Mouse (Mus musculus): Measurements from ENCODE around the gene Kif1bp. TPM values are rescaled to one million over a fixed set of nuclear protein-coding genes. Genes with fewer than 3 reads are reported as not detected.

Kif1bp gene
- polyA plus RNA-seq, 1 experiment from 2014 or later = 36.5 TPM

DNA sequence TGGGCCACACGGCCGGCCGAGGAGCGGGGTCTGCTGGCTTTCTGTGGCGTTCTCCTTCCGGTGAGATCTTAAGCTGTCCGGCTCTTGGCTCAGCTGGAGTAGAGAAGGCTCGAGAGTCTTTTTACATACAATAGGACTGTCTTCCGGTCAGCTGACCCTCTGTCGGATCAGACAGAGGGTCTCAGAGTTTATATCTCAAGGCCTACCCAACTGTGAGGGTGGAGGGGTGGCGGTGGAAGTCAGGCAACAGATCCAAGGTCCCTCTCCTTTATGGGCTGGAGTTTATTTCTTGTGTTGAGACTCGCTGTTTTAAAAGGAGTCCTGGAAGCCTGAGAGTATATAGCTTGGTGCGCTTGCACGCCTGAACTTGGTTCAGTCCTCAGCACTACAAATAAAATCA lies 50.9 kb downstream of the Kif1bp start, which contains the start of gene Srgn:
Gene Srgn, minus strand, starts transcription at position 101 of the 400 bp plus-strand sequence.
- no peaks in the 10 kb centered on the region for H3K27me3 ChIP-seq
- H3K4me2 ChIP-seq = peak within 1 kb of the TSS; percentile 6; the same call in 1 of the 2 replicates
- peak within 1 kb of the TSS; percentile 5; the same call in 1 of the 2 replicates for H3K4me3 ChIP-seq
- H3K4me1 ChIP-seq = no peaks in the 10 kb centered on the region
- H3K36me3 ChIP-seq = no peaks in the 10 kb centered on the region
- WGBS = 81% methylated on average over 14 of the region's 14 CpGs
- no peak within 1 kb of the TSS for H3K27ac ChIP-seq
- H3K9me3 ChIP-seq = no peaks in the 10 kb centered on the region
- H3K9ac ChIP-seq = no peak within 1 kb of the TSS
- no peak for ATAC-seq (ENCODE audit: borderline replicate concordance, extremely low read depth, low FRiP score, low TSS enrichment)

DNA sequence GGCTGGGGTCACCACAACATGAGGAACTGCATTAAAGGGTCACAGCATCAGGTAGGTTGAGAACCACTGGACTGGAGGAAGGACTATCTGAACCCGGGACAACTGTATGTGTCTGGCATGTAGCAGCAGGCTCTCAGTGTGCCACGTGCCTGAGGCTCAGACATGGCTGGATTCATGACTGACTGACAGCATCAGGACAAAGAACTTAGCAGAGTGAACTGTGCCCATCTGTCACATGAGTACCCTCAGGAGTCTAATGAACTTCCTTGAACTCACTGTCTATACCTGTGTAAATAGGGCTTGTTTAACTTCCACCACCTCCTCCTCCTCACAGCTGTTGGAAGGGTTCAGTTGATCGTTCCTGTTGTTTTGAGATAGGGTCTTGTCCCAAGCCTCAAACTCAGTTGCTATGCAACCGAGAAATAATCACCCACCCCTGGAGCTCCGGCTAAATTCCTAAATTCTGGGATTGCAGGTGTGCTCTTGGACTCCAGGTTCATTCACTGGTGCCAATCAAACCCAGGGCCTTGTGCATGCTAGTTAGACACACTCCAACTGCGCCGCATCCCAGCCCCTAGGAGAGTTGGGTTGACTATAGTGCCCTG lies 55.8 kb downstream of the Kif1bp start:
- H3K9ac ChIP-seq = no peak overlapping the region
- H3K4me3 ChIP-seq = no peak overlapping the region
- no peak overlapping the region for H3K27ac ChIP-seq
- no peak overlapping the region for H3K4me2 ChIP-seq
- ATAC-seq (ENCODE audit: borderline replicate concordance, extremely low read depth, low FRiP score, low TSS enrichment) = no peak
- H3K4me1 ChIP-seq = no peaks in the 10 kb centered on the region
- H3K36me3 ChIP-seq = no peaks in the 10 kb centered on the region
- H3K27me3 ChIP-seq = no peaks in the 10 kb centered on the region
- 60% methylated on average over 7 of the region's 7 CpGs for WGBS
- H3K9me3 ChIP-seq = no peaks in the 10 kb centered on the region

DNA sequence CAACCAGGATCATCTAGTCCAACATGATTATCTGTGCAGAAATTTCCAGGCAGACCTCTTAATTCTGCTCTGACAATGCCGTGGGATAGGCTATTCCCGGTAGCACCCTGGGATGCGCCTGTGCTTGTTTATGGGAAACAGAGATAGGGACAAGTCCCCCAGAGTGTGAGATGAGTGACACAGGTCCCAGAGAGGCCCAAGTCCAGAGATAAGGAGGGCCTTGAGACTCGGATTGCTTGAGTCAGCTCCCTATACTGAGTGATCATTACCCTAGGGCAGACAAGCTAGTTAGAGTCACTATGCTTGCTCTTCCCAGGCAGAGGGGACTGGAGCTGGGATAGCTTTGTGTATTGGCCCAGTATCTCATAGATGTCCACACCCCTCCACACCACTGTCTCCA lies 56.5 kb downstream of the Kif1bp start:
- no peaks in the 10 kb centered on the region for H3K27me3 ChIP-seq
- H3K4me3 ChIP-seq = no peak overlapping the region
- 30% methylated on average over 4 of the region's 4 CpGs for WGBS
- no peak overlapping the region for H3K9ac ChIP-seq
- H3K4me2 ChIP-seq = no peak overlapping the region
- ATAC-seq (ENCODE audit: borderline replicate concordance, extremely low read depth, low FRiP score, low TSS enrichment) = no peak
- H3K36me3 ChIP-seq = no peaks in the 10 kb centered on the region
- H3K4me1 ChIP-seq = no peaks in the 10 kb centered on the region
- H3K9me3 ChIP-seq = no peaks in the 10 kb centered on the region
- no peak overlapping the region for H3K27ac ChIP-seq

DNA sequence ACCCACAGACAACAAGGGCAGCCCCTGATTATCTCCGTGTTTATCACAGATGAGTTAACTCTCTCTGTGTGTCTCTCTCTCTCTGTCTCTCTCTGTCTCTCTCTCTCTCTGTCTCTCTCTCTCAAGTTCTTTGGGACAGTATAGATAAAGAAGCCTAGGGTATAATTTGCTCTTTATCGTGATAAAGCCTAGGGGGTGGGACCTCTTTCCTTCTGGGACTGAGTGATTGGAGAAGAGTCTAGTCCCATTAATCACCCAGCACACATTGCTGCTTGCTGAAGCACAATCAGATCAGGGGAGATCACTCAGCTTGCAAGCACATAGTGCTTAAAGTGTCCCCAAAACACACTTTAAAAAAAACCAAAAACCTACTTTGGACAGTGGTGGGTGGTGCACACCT lies 57.3 kb downstream of the Kif1bp start:
- Histone ChIP-seq H3K4me3 (no peak overlapping the region), H3K4me1 (no peaks in the 10 kb centered on the region), H3K27me3 (no peaks in the 10 kb centered on the region), H3K9ac (no peak overlapping the region), H3K9me3 (no peaks in the 10 kb centered on the region), H3K27ac (no peak overlapping the region), H3K36me3 (no peaks in the 10 kb centered on the region), H3K4me2 (no peak overlapping the region)
- no peak for ATAC-seq (ENCODE audit: borderline replicate concordance, extremely low read depth, low FRiP score, low TSS enrichment)
- WGBS = 65% methylated on average over 2 of the region's 2 CpGs

DNA sequence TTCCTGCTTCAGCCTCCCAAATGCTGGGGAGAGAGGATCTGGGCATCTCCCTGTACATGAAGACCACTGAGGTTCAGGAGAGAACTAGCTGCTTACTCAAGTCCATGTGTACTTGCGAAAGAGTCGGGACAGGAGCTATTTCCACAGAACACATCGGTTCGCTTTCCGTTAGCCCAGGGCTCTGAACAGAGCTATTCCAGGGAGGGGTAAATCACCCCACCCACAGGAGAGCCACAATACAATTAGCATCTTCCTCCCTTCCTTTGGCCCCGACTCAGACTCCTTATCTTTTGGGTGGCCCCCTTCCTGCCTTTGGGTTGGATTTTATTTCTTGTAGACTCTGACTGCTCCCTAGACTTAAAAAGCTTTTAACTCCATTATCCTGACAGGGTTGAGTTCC lies 60.7 kb downstream of the Kif1bp start:
- no peak for ATAC-seq (ENCODE audit: borderline replicate concordance, extremely low read depth, low FRiP score, low TSS enrichment)
- Histone ChIP-seq H3K4me3 (no peak overlapping the region), H3K27ac (no peak overlapping the region), H3K9ac (no peak overlapping the region), H3K27me3 (no peaks in the 10 kb centered on the region), H3K9me3 (no peaks in the 10 kb centered on the region), H3K4me1 (no peaks in the 10 kb centered on the region), H3K36me3 (no peaks in the 10 kb centered on the region), H3K4me2 (no peak overlapping the region)
- 83% methylated on average over 6 of the region's 6 CpGs for WGBS

DNA sequence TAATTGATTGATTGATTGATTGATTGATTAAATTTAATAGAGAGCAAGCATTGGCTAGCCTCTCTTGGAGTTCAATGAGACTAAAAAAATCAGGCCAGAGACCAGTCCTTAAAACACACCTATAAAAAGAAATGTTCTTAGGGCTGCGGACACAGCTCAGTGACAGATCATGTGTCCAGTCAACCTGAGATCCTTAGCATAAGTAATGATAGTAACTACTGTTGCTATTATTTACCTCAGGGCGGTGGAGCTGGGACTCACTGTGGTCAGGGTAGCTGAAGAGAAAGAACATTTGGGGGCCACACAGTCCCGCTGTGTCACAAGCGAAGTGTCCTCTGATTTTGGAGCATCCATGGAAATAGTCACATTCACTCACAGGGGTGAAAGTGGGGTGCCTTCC lies 65.4 kb downstream of the Kif1bp start:
- 88% methylated on average over 4 of the region's 4 CpGs for WGBS
- Histone ChIP-seq H3K27ac (no peak overlapping the region), H3K4me3 (no peak overlapping the region), H3K4me2 (no peak overlapping the region), H3K9ac (no peak overlapping the region), H3K36me3 (no peaks in the 10 kb centered on the region), H3K4me1 (peaks cover 7% of the 10 kb centered on the region; the same call in 1 of the 2 replicates), H3K27me3 (peaks cover 8% of the 10 kb centered on the region; the same call in 1 of the 2 replicates), H3K9me3 (no peaks in the 10 kb centered on the region)
- no peak for ATAC-seq (ENCODE audit: borderline replicate concordance, extremely low read depth, low FRiP score, low TSS enrichment)

DNA sequence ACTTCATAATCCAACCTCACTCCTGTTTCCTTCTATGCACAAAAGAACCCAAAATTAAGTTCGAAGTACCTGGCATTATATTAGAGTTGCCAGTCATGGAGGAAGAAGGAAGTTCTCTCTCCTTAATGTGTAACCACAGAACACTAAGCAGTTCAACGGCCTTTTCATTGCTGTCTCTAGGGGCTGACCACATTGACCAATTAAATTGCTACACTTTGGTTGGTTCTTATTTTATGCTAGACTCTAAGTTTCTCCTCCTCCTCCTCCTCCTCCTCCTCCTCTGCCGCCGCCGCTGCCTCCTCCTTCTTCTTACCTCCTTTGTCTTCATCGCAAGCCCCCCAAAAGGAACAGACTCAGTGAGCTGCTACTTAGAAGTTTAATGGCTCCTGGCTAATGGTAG lies 66.7 kb downstream of the Kif1bp start:
- no peak overlapping the region for H3K9ac ChIP-seq
- H3K27me3 ChIP-seq = peaks cover 8% of the 10 kb centered on the region; the same call in 1 of the 2 replicates
- H3K9me3 ChIP-seq = no peaks in the 10 kb centered on the region
- H3K4me1 ChIP-seq = peaks cover 12% of the 10 kb centered on the region; the same call in 1 of the 2 replicates
- ATAC-seq (ENCODE audit: borderline replicate concordance, extremely low read depth, low FRiP score, low TSS enrichment) = no peak
- WGBS = 73% methylated on average over 6 of the region's 6 CpGs
- H3K4me3 ChIP-seq = no peak overlapping the region
- no peak overlapping the region for H3K27ac ChIP-seq
- no peaks in the 10 kb centered on the region for H3K36me3 ChIP-seq
- no peak overlapping the region for H3K4me2 ChIP-seq

DNA sequence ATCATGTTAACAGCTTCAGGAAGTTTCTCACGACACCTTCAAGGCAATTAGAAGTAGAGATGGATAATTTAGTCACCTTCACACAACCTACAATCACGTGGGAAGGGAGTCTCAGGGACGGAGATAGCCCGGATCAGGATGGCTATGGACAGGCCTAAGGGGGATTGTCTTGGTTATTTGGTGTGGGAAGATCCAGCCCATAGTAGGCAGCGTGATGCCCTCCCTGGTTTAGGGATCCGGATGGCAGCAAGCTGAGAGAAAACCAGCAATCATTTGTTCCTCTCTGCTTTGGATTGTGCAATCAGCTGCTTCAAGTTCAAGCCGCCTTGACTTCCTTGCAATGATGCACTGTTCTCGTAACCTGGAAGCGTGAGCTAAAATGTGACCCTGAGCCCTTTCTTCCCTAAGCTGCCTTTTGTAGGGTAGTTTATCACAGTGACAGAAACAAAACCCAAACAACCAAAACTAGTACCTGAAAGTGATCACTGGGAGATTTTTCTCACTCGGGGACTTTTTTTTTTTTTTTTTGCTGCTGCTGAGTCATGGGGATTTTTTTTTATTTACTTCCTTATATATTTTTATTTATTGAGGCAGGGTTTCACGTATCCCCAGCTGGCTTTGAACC lies 69.1 kb downstream of the Kif1bp start:
- Histone ChIP-seq H3K4me1 (peaks cover 12% of the 10 kb centered on the region; the same call in 1 of the 2 replicates), H3K4me3 (no peak overlapping the region), H3K4me2 (no peak overlapping the region), H3K36me3 (no peaks in the 10 kb centered on the region), H3K9me3 (no peaks in the 10 kb centered on the region), H3K27ac (peak overlapping the region; percentile 69), H3K9ac (no peak overlapping the region), H3K27me3 (peaks cover 8% of the 10 kb centered on the region; the same call in 1 of the 2 replicates)
- 53% methylated on average over 11 of the region's 11 CpGs for WGBS
- ATAC-seq (ENCODE audit: borderline replicate concordance, extremely low read depth, low FRiP score, low TSS enrichment) = no peak

DNA sequence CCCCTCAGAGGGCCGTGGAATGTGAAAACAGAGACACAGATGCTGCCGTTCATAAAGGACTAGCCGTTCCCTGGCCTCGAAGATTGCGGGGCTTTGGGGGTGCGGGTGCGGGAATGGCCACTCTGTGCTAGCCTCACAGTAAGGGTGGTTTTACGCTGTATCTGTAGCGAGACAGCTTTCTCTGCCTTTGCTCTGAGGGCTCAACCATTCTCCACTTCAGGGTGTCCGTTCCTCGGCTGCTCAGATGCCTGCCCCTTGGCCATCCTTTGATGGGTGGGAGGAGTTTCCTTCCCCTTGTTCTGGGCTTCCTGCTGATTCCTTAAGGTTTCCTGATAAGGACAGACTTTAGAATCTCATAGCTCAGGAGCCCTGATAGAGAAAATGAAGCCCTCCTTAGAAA lies 69.8 kb downstream of the Kif1bp start:
- H3K9ac ChIP-seq = no peak overlapping the region
- whole genome bisulfite sequencing = 2% methylated on average over 11 of the region's 11 CpGs
- no peaks in the 10 kb centered on the region for H3K36me3 ChIP-seq
- peak overlapping the region; percentile 69 for H3K27ac ChIP-seq
- H3K4me3 ChIP-seq = peak overlapping the region; percentile 34
- H3K4me2 ChIP-seq = peak overlapping the region; percentile 65
- H3K4me1 ChIP-seq = peaks cover 12% of the 10 kb centered on the region; the same call in 1 of the 2 replicates
- no peak for ATAC-seq (ENCODE audit: borderline replicate concordance, extremely low read depth, low FRiP score, low TSS enrichment)
- peaks cover 8% of the 10 kb centered on the region; the same call in 1 of the 2 replicates for H3K27me3 ChIP-seq
- no peaks in the 10 kb centered on the region for H3K9me3 ChIP-seq

DNA sequence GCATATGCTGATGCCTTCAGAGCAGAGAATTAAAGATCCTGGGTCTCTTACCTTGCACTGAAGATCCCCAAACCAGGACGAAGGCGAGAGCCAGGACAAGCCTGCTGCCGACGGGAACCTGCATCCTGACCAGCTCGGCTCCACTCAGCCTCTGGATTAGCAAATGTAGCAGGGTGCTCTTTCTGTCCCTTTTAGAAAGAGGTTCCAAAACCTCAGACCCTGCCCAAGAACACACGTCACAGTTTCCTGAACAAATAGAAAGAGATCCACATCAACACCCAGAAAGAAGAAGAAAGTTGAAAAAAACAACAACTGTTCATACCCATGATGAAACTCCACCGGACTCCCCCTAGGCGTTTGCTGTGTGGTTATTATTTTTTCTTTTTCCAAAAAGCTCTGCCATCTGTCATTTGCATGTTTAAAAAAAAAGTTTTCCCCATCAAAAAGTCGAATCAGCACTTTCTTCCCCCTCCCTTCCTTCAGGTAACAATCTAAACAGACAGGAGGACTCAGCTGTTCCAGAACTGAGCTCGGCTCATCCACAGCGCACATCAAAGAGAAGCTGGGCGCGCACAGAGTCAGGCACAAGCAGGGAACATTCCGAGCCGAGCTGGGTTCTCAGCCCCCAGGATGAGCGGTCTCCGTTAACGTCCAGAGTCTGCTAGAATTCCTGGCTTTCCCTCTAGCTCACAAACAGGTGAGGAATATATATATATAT lies 70.5 kb downstream of the Kif1bp start:
- H3K36me3 ChIP-seq = no peaks in the 10 kb centered on the region
- peak overlapping the region; percentile 65 for H3K4me2 ChIP-seq
- H3K4me1 ChIP-seq = peaks cover 12% of the 10 kb centered on the region; the same call in 1 of the 2 replicates
- peaks cover 8% of the 10 kb centered on the region; the same call in 1 of the 2 replicates for H3K27me3 ChIP-seq
- H3K9ac ChIP-seq = no peak overlapping the region
- H3K4me3 ChIP-seq = peak overlapping the region; percentile 34
- no peak for ATAC-seq (ENCODE audit: borderline replicate concordance, extremely low read depth, low FRiP score, low TSS enrichment)
- H3K9me3 ChIP-seq = no peaks in the 10 kb centered on the region
- WGBS = 8% methylated on average over 18 of the region's 18 CpGs
- peak overlapping the region; percentile 69 for H3K27ac ChIP-seq

DNA sequence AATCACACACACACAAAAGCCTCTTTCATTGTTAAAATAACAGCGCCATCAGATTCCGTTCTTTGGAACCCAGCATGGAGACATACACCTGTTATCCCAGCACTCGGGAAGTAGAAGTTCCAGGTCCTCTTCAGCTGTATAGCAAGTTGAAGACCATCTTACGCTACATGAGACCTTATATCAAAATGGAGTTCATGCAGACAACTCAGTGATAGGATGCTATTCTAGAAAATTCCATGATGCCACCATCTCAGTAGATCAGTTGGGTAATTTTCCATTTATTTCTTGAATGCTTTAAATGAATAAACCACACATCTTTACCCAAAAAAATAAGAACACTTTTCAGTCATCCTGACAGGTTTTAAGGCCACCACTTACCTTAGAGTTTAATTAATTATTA lies 71.2 kb downstream of the Kif1bp start:
- ATAC-seq (ENCODE audit: borderline replicate concordance, extremely low read depth, low FRiP score, low TSS enrichment) = no peak
- WGBS = 88% methylated on average over 4 of the region's 4 CpGs
- Histone ChIP-seq H3K27ac (no peak overlapping the region), H3K4me1 (peaks cover 12% of the 10 kb centered on the region; the same call in 1 of the 2 replicates), H3K4me2 (no peak overlapping the region; the same call in 1 of the 2 replicates), H3K36me3 (no peaks in the 10 kb centered on the region), H3K9me3 (no peaks in the 10 kb centered on the region), H3K9ac (no peak overlapping the region), H3K4me3 (no peak overlapping the region), H3K27me3 (peaks cover 8% of the 10 kb centered on the region; the same call in 1 of the 2 replicates)
